Mouse (Mus musculus) midbrain, embryonic 15.5 days (tissue): ENCODE data around the gene Mab21l3. TPM values are rescaled to one million over a fixed set of nuclear protein-coding genes. Genes with fewer than 3 reads are reported as not detected.
A peak's percentile ranks its signal among the peaks of the same experiment; 100 is the strongest.

Source experiments
- ATAC-seq: fragments of 200-750 bp; cut with Nextera tagmentation; replicated peaks from 2 replicates; pipeline ENCODE4 v1.8.0; 2017; ENCODE audit warnings: moderate TSS enrichment
- H3K27ac ChIP-seq: fragments of 300-500 bp; sonication (generic); 2 replicates; pipeline ENCODE4 v1.5.1; 2015; ENCODE audit warnings: mild to moderate bottlenecking, inconsistent platforms
- H3K27me3 ChIP-seq: fragments of 300-500 bp; sonication (generic); replicated peaks from 2 replicates; pipeline ENCODE4 v1.6.1; 2015; ENCODE audit warnings: inconsistent platforms
- H3K36me3 ChIP-seq: fragments of 300-500 bp; sonication (generic); replicated peaks from 2 replicates; pipeline ENCODE4 v1.6.1; 2015; ENCODE audit warnings: inconsistent platforms
- H3K4me1 ChIP-seq: fragments of 300-500 bp; sonication (generic); 2 replicates; pipeline ENCODE4 v1.6.1; 2015; ENCODE audit warnings: inconsistent platforms
- H3K4me2 ChIP-seq: fragments of 300-500 bp; sonication (generic); 2 replicates; pipeline ENCODE4 v1.6.1; 2015; ENCODE audit warnings: inconsistent platforms, mild to moderate bottlenecking, moderate library complexity
- H3K4me3 ChIP-seq: fragments of 300-500 bp; sonication (generic); 2 replicates; pipeline ENCODE4 v1.5.1; 2015; ENCODE audit warnings: mild to moderate bottlenecking, inconsistent platforms
- H3K9ac ChIP-seq: fragments of 300-500 bp; sonication (generic); 2 replicates; pipeline ENCODE4 v1.6.1; 2015; ENCODE audit warnings: mild to moderate bottlenecking, inconsistent platforms
- H3K9me3 ChIP-seq: fragments of 300-500 bp; sonication (generic); 2 replicates; pipeline ENCODE4 v1.6.1; 2016; ENCODE audit warnings: inconsistent platforms
- WGBS: fragments of 180-500 bp; shearing (Covaris S2); methylation state at CpG from one replicate; pipeline ENCODE4 v1.1.7; 2015; ENCODE audit warnings: mixed read lengths; 5-methylcytosine and 5-hydroxymethylcytosine counted together
- polyA plus RNA-seq: library from polyadenylated mRNA; unstranded; fragments of >200 nt; fragmentation: Nextera tagmentation; extraction: Ambion mirVana; gene quantifications from 2 replicates; pipeline ENCODE4 v1.2.1, GENCODE M21; 2015

The Mab21l3 gene
- 0.14 and 0.21 TPM in 2 replicates for polyA plus RNA-seq

- no peak within 1 kb of the TSS for H3K27ac ChIP-seq
- no peaks in the 10 kb centered on the region for H3K4me1 ChIP-seq
- H3K27me3 ChIP-seq: no peaks in the 10 kb centered on the region
- H3K4me3 ChIP-seq: no peak within 1 kb of the TSS
- no peaks in the 10 kb centered on the region for H3K9me3 ChIP-seq
- H3K9ac ChIP-seq: no peak within 1 kb of the TSS
- no peak within 1 kb of the TSS for H3K4me2 ChIP-seq
- no peak for ATAC-seq
- WGBS: 78% methylated on average over 5 of the region's 5 CpGs
- no peaks in the 10 kb centered on the region for H3K36me3 ChIP-seq
These were observed at the start of gene Mab21l3 for GRCm38 (mm10) chr3:101848816-101849215. Mab21l3 (minus strand) TSS chr3:101848959.

DNA sequence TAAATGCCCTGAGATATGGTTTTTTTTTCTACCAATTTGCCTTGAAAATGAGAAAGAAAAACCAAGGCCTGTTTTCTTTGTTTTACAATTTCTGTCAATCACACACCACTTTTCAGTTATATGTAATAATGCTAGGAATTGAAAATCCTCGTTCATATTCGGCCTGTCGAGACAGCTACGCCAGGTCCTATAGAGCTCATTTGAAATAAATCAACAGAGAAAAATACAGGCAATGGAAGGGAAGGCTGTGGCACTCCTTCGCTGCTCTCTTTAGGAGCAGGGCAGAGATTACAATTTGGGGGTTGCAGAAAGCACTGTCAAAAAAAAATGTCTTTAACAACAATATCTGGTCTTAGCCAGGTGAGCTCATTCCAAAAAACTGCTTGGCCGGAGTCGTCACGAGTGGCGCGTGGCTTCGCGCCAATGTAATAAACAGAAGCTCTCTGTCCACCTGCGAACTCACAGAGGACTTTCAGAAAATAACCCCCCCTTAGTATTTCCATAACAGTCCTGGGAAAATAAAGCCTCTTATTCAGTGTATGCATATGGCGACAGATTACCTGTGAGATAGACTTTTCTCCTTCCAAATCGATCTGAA lies 48.7 kb upstream of the Mab21l3 start:
- Histone ChIP-seq H3K4me2 (no peak overlapping the region), H3K9ac (no peak overlapping the region), H3K4me3 (no peak overlapping the region), H3K27me3 (no peaks in the 10 kb centered on the region), H3K36me3 (no peaks in the 10 kb centered on the region), H3K9me3 (no peaks in the 10 kb centered on the region), H3K4me1 (0 out of 2 replicates have a peak, but pooled peaks cover 10% of the 10 kb centered on the region), H3K27ac (no peak overlapping the region)
- ATAC-seq: peak; percentile 64; the same call in 1 of the 2 replicates
- WGBS: 80% methylated on average over 15 of the region's 15 CpGs

GRCm38 (mm10) chr3:101896893-101897292 lies 48.1 kb upstream of the Mab21l3 start:
- H3K9me3 ChIP-seq: no peaks in the 10 kb centered on the region
- peak; percentile 77 for ATAC-seq
- H3K9ac ChIP-seq: no peak overlapping the region
- H3K27ac ChIP-seq: no peak overlapping the region
- no peaks in the 10 kb centered on the region for H3K36me3 ChIP-seq
- no peak overlapping the region for H3K4me2 ChIP-seq
- H3K4me3 ChIP-seq: no peak overlapping the region
- H3K27me3 ChIP-seq: no peaks in the 10 kb centered on the region
- 0 out of 2 replicates have a peak, but pooled peaks cover 4% of the 10 kb centered on the region for H3K4me1 ChIP-seq
- 28% methylated on average over 9 of the region's 9 CpGs for WGBS

GRCm38 (mm10) chr3:101895376-101895910 lies 46.7 kb upstream of the Mab21l3 start:
- 82% methylated on average over 7 of the region's 7 CpGs for WGBS
- no peak overlapping the region for H3K27ac ChIP-seq
- no peaks in the 10 kb centered on the region for H3K27me3 ChIP-seq
- 0 out of 2 replicates have a peak, but pooled peaks cover 4% of the 10 kb centered on the region for H3K4me1 ChIP-seq
- peak; percentile 50; the same call in 1 of the 2 replicates for ATAC-seq
- H3K9ac ChIP-seq: no peak overlapping the region
- no peaks in the 10 kb centered on the region for H3K9me3 ChIP-seq
- H3K4me3 ChIP-seq: no peak overlapping the region
- no peaks in the 10 kb centered on the region for H3K36me3 ChIP-seq
- H3K4me2 ChIP-seq: no peak overlapping the region

DNA sequence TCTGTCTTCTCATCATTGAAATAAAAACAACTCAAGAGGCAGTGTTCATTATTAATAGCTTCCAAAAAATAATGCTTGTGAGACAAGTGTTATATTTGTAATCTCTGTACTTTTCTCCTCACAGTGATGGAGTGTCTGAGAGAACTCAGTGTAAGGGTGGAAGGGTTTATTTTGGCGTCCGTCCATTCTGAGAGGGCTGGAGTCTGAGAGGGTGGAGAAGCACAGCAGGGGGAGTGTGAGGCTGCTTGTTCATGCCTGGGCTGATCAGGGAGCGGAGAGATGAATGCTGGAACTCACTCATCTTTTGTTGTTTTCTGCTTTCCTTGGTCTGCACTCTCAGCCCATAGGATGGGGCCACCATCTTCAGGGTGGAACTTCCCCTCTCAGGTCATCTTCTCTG lies 36.8 kb upstream of the Mab21l3 start:
- 0 out of 2 replicates have a peak, but pooled peaks have one; percentile 52 for ATAC-seq
- no peak overlapping the region for H3K27ac ChIP-seq
- no peak overlapping the region for H3K4me2 ChIP-seq

DNA sequence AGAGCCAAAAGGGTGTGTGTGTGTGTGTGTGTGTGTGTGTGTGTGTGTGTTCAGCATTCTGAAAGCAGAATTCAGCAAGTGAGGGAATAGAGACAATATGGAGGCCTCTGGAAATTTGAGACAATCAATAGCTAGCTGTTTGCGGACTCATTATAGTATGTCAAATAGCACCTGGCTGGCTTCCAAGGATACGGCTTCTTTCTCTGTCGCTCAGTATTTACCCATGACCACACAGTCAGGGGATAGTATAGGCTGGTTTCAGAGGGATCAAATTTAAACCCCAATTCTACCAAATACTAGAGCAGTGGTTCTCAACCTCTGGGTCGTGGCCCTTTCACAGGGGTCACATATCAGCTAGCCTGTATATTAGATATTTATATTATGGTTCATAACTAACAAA lies 36.3 kb upstream of the Mab21l3 start:
- no peak overlapping the region for H3K27ac ChIP-seq

More for the DNA sequence above, 36.8 kb upstream of the Mab21l3 start:
- H3K4me3 ChIP-seq: no peak overlapping the region
- 36% methylated on average over 3 of the region's 3 CpGs for WGBS
- 0 out of 2 replicates have a peak, but pooled peaks cover 2% of the 10 kb centered on the region for H3K4me1 ChIP-seq
- no peaks in the 10 kb centered on the region for H3K36me3 ChIP-seq
- no peak overlapping the region for H3K9ac ChIP-seq
- H3K9me3 ChIP-seq: no peaks in the 10 kb centered on the region
- H3K27me3 ChIP-seq: no peaks in the 10 kb centered on the region

DNA sequence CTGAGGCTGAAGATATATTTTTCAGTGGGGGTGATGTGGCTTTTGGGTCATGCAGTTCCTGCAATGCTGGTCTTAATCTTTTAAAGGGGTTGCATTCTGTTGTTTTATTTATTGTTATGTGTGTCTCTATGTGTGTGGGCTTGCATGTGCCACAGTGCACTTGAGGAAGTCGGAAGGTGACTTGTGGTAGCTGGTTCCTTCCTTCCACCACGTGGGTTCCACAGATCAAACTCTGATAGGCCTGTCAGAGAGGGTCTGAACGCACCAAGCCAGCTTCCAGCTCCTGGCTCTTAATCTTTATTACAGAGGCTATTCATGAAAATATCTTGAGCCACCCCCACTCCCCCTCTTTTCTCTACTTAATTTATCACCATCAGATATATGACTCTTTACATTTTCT lies 35.1 kb upstream of the Mab21l3 start:
- WGBS: 72% methylated on average over 3 of the region's 3 CpGs

More for the DNA sequence above, 36.3 kb upstream of the Mab21l3 start:
- Histone ChIP-seq H3K4me3 (no peak overlapping the region), H3K9ac (no peak overlapping the region), H3K9me3 (no peaks in the 10 kb centered on the region), H3K4me1 (0 out of 2 replicates have a peak, but pooled peaks cover 2% of the 10 kb centered on the region), H3K36me3 (no peaks in the 10 kb centered on the region), H3K27me3 (no peaks in the 10 kb centered on the region), H3K4me2 (no peak overlapping the region)
- WGBS: 51% methylated on average over 4 of the region's 4 CpGs
- peak; percentile 65; the same call in 1 of the 2 replicates for ATAC-seq

DNA sequence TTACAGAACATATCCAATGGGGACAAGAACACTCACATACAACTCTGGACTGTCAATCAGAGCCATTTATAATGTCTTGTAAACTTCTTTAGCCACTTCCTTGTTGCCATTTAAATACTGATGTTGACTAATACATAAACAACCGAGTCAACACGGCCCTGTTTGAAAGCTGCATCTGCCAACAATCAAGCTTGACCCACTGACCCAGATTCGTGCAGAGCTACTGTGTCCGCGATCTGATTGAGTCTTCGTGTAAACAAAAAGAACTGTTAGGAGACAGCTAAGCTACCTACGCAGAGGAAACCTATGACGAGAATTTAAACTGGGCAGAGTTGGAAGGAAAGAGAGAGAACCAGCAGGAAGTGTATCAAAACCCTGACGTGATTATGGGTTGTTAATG lies 33.0 kb upstream of the Mab21l3 start:
- ATAC-seq: no peak
- WGBS: 76% methylated on average over 9 of the region's 9 CpGs

More for the DNA sequence above, 35.1 kb upstream of the Mab21l3 start:
- H3K36me3 ChIP-seq: no peaks in the 10 kb centered on the region; the same call in 1 of the 2 replicates
- H3K9ac ChIP-seq: no peak overlapping the region
- H3K27ac ChIP-seq: no peak overlapping the region
- H3K4me1 ChIP-seq: 0 out of 2 replicates have a peak, but pooled peaks cover 2% of the 10 kb centered on the region
- H3K9me3 ChIP-seq: no peaks in the 10 kb centered on the region
- H3K27me3 ChIP-seq: no peaks in the 10 kb centered on the region
- no peak overlapping the region for H3K4me2 ChIP-seq
- no peak overlapping the region for H3K4me3 ChIP-seq
- no peak for ATAC-seq

GRCm38 (mm10) chr3:101880818-101881217 lies 32.1 kb upstream of the Mab21l3 start:
- Histone ChIP-seq H3K4me2 (no peak overlapping the region), H3K9ac (no peak overlapping the region), H3K4me3 (no peak overlapping the region), H3K27me3 (no peaks in the 10 kb centered on the region), H3K9me3 (no peaks in the 10 kb centered on the region), H3K4me1 (0 out of 2 replicates have a peak, but pooled peaks cover 2% of the 10 kb centered on the region), H3K36me3 (no peaks in the 10 kb centered on the region; the same call in 1 of the 2 replicates), H3K27ac (no peak overlapping the region)
- no peak for ATAC-seq
- WGBS: 79% methylated on average over 6 of the region's 6 CpGs

More for the DNA sequence above, 33.0 kb upstream of the Mab21l3 start:
- no peak overlapping the region for H3K27ac ChIP-seq
- no peak overlapping the region for H3K4me3 ChIP-seq
- no peaks in the 10 kb centered on the region for H3K9me3 ChIP-seq
- H3K4me2 ChIP-seq: no peak overlapping the region
- H3K9ac ChIP-seq: no peak overlapping the region
- H3K4me1 ChIP-seq: 0 out of 2 replicates have a peak, but pooled peaks cover 2% of the 10 kb centered on the region
- H3K36me3 ChIP-seq: no peaks in the 10 kb centered on the region; the same call in 1 of the 2 replicates
- no peaks in the 10 kb centered on the region for H3K27me3 ChIP-seq

GRCm38 (mm10) chr3:101878136-101878535 lies 29.4 kb upstream of the Mab21l3 start:
- WGBS: 22% methylated on average over 5 of the region's 5 CpGs
- H3K9ac ChIP-seq: no peak overlapping the region
- no peak overlapping the region for H3K4me2 ChIP-seq
- no peaks in the 10 kb centered on the region for H3K27me3 ChIP-seq
- H3K4me3 ChIP-seq: no peak overlapping the region
- H3K36me3 ChIP-seq: no peaks in the 10 kb centered on the region; the same call in 1 of the 2 replicates
- H3K27ac ChIP-seq: no peak overlapping the region
- ATAC-seq: no peak
- H3K4me1 ChIP-seq: no peaks in the 10 kb centered on the region
- H3K9me3 ChIP-seq: no peaks in the 10 kb centered on the region

DNA sequence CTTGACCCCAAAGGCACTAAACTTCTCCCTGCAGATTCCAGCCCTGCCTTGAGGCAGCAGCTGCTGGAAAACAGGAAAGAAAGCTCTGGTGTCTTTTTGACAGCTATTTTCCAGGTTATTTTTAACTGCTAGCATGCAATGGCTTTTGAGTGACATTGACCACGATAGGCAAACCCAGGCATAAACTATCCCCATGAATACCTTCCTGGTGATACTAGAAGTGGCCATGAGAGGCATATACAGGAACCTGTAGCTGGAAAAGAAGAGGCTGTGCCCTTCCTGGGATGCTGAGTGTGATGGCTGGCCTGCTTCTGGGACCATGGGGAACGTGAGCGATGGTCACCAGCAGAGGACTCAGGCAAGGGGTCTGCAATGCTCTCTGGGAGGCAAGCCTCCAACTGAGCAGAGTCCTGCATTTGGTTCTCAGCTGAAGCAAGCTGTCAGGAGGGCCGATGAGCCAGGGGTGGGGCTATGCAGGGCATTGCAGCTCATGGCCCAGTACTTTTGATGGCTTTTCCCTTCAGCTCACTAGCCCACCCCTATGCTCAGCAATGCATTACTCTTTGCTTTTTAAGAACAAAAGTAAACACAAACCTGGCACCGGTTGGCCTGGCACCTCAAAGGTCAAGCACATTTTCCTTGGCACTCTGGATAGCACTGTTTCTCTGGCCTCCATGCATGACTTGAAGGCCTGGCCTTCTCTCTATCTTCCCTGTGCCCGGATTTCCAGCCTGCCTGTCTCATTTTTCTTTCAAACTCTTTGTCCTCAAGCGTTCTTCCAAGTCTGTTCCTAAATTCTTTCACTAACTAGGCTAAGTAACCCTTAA lies 27.9 kb upstream of the Mab21l3 start:
- Histone ChIP-seq H3K27ac (no peak overlapping the region), H3K9me3 (no peaks in the 10 kb centered on the region), H3K27me3 (no peaks in the 10 kb centered on the region), H3K4me2 (no peak overlapping the region), H3K4me3 (no peak overlapping the region), H3K4me1 (no peaks in the 10 kb centered on the region), H3K9ac (no peak overlapping the region), H3K36me3 (no peaks in the 10 kb centered on the region; the same call in 1 of the 2 replicates)
- no peak for ATAC-seq
- WGBS: 76% methylated on average over 7 of the region's 7 CpGs
